Mouse (Mus musculus) heart, embryonic 10.5 days (tissue): ENCODE data around the gene Cpeb3. TPM values are rescaled to one million over a fixed set of nuclear protein-coding genes. Genes with fewer than 3 reads are reported as not detected.

Experiments
- polyA plus RNA-seq: library from polyadenylated mRNA; unstranded; fragments of >200 nt; fragmentation: Nextera tagmentation; extraction: Ambion mirVana; gene quantifications from 2 replicates; pipeline ENCODE4 v1.2.1, GENCODE M21; 2016

Cpeb3 gene
- polyA plus RNA-seq, 1 experiment from 2014 or later = 2.6 TPM

Other genes with a start within 250 kb of the Cpeb3 start
- gene March5, start 1.1 kb downstream of the Cpeb3 start, polyA plus RNA-seq = 79.0 and 95.9 TPM in 2 replicates
- 49.9 and 63.3 TPM in 2 replicates for gene Ide, start 129.3 kb upstream of the Cpeb3 start, polyA plus RNA-seq
- 54.7 and 56.8 TPM in 2 replicates for gene Kif11, start 167.8 kb upstream of the Cpeb3 start, polyA plus RNA-seq
- gene Hhex, start 226.2 kb upstream of the Cpeb3 start, polyA plus RNA-seq = 10.6 and 26.5 TPM in 2 replicates